Mouse (Mus musculus) stomach, embryonic 14.5 days (tissue): ENCODE results near the gene Deaf1. TPM values are rescaled to one million over a fixed set of nuclear protein-coding genes. Genes with fewer than 3 reads are reported as not detected.
"Not testable (repeated sequence)": the region's sequence is repeated elsewhere in the genome, so short reads cannot be mapped to it uniquely, and the experiment has no call there.

Experiments
- ATAC-seq: fragments of 200-750 bp; cut with Nextera tagmentation; 2 replicates; pipeline ENCODE4 v1.8.0; 2017; ENCODE audit warnings: low read depth, moderate TSS enrichment; ENCODE audit not compliant: insufficient number of reproducible peaks, insufficient read depth, low FRiP score
- H3K27ac ChIP-seq: fragments of 300-500 bp; sonication (generic); 2 replicates; pipeline ENCODE4 v1.5.1; 2014; ENCODE audit warnings: mild to moderate bottlenecking, low read length, moderate library complexity, mixed read lengths
- H3K27me3 ChIP-seq: fragments of 300-500 bp; sonication (generic); 2 replicates; pipeline ENCODE4 v1.6.1; 2014; ENCODE audit warnings: low read length, control low read depth, mixed read lengths; ENCODE audit not compliant: control insufficient read depth, insufficient read depth
- H3K36me3 ChIP-seq: fragments of 300-500 bp; sonication (generic); 2 replicates; pipeline ENCODE4 v1.6.1; 2014; ENCODE audit warnings: mild to moderate bottlenecking, control low read depth, low read length, moderate library complexity, mixed read lengths; ENCODE audit not compliant: control insufficient read depth, insufficient read depth
- H3K4me1 ChIP-seq: fragments of 300-500 bp; sonication (generic); 2 replicates; pipeline ENCODE4 v1.6.1; 2014; ENCODE audit warnings: low read length, control low read depth, mixed read lengths; ENCODE audit not compliant: control insufficient read depth, insufficient read depth
- H3K4me2 ChIP-seq: fragments of 300-500 bp; sonication (generic); replicated peaks from 2 replicates; pipeline ENCODE4 v1.6.1; 2014; ENCODE audit warnings: low read depth, low read length, control low read depth
- H3K4me3 ChIP-seq: fragments of 300-500 bp; sonication (generic); 2 replicates; pipeline ENCODE4 v1.5.1; 2014; ENCODE audit warnings: low read depth, low read length, control low read depth
- H3K9ac ChIP-seq: fragments of 300-500 bp; sonication (generic); replicated peaks from 2 replicates; pipeline ENCODE4 v1.6.1; 2014; ENCODE audit warnings: low read depth, mild to moderate bottlenecking, control low read depth, low read length, moderate library complexity, mixed read lengths
- H3K9me3 ChIP-seq: fragments of 300-500 bp; sonication (generic); 2 replicates; pipeline ENCODE4 v1.6.1; 2016; ENCODE audit warnings: low read depth, low read length, control low read depth; ENCODE audit not compliant: control insufficient read depth
- WGBS: fragments of 180-500 bp; shearing (Covaris S2); extraction: QIAGEN DNeasy Blood & Tissue Kit; methylation state at CpG from one replicate; pipeline ENCODE4 v1.1.7; 2014; 5-methylcytosine and 5-hydroxymethylcytosine counted together
- polyA plus RNA-seq: library from polyadenylated mRNA; unstranded; fragments of >200 nt; fragmentation: Nextera tagmentation; extraction: Ambion mirVana; gene quantifications from 2 replicates; pipeline ENCODE4 v1.2.1, GENCODE M21; 2014

The Deaf1 gene
- polyA plus RNA-seq, 1 experiment from 2014 or later: 80.2 TPM

DNA sequence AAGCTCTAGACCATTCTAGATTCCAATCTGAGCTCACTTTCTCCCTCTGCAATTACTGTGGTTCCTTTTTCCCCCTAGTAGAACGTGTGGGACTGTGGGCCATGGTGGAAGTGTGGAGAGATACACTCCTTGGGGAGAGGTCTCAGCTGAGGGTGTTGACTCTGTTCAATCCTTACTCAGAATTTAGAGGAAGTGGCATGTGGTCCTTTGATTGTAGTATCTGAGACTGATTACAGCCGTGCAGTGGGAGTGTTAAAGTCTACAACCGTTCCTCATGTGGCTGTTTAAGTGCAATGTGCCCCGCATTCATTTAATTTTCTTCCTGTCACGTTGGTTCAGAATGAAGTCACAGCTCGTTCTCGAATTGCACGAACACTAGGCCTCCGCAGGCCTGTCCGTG lies 71.3 kb downstream of the Deaf1 start:
- Histone ChIP-seq H3K4me3 (no peak overlapping the region), H3K36me3 (peaks cover 86% of the 10 kb centered on the region)
- WGBS: 94% methylated on average over 10 of the region's 10 CpGs

GRCm38 (mm10) chr7:141250486-141250885 lies 77.0 kb downstream of the Deaf1 start:
- H3K4me2 ChIP-seq, ATAC-seq, H3K9ac ChIP-seq, H3K4me3 ChIP-seq, H3K27ac ChIP-seq, H3K9me3 ChIP-seq, H3K4me1 ChIP-seq, H3K27me3 ChIP-seq: not testable (repeated sequence)
- 89% methylated on average over 4 of the region's 4 CpGs for WGBS
- peaks cover 76% of the 10 kb centered on the region for H3K36me3 ChIP-seq

More for the DNA sequence above, 71.3 kb downstream of the Deaf1 start:
- Histone ChIP-seq H3K27ac (no peak overlapping the region), H3K9ac (no peak overlapping the region), H3K4me1 (no peaks in the 10 kb centered on the region), H3K4me2 (no peak overlapping the region), H3K27me3 (no peaks in the 10 kb centered on the region), H3K9me3 (no peaks in the 10 kb centered on the region)
- ATAC-seq: no peak

Other genes with a start within 250 kb of the Deaf1 start
- gene Pkp3, start 249.5 kb downstream of the Deaf1 start, polyA plus RNA-seq: 20.2 and 21.1 TPM in 2 replicates
- gene Sigirr, start 227.1 kb downstream of the Deaf1 start, polyA plus RNA-seq: 7.1 and 7.4 TPM in 2 replicates
- 11.9 and 12.2 TPM in 2 replicates for gene Ano9, start 209.9 kb downstream of the Deaf1 start, polyA plus RNA-seq
- 65.1 and 67.3 TPM in 2 replicates for gene Ptdss2, start 205.3 kb downstream of the Deaf1 start, polyA plus RNA-seq
- gene Rnh1, start 154.8 kb downstream of the Deaf1 start, polyA plus RNA-seq: 165 and 181 TPM in 2 replicates
- 79.4 and 85.5 TPM in 2 replicates for gene Hras, start 133.7 kb downstream of the Deaf1 start, polyA plus RNA-seq
- 5.3 and 6.1 TPM in 2 replicates for gene Lrrc56, start 133.5 kb downstream of the Deaf1 start, polyA plus RNA-seq
- gene Lmntd2, start 113.6 kb downstream of the Deaf1 start, polyA plus RNA-seq: 1.7 and 2.3 TPM in 2 replicates
- gene Rassf7, start 111.8 kb downstream of the Deaf1 start, polyA plus RNA-seq: 57.2 and 59.2 TPM in 2 replicates
- gene Phrf1, start 98.9 kb downstream of the Deaf1 start, polyA plus RNA-seq: 69.0 and 72.1 TPM in 2 replicates
- 1.4 and 1.6 TPM in 2 replicates for gene Irf7, start 61.2 kb downstream of the Deaf1 start, polyA plus RNA-seq
- gene Cdhr5, start 50.9 kb downstream of the Deaf1 start, polyA plus RNA-seq: 1.6 and 1.7 TPM in 2 replicates
- gene Sct, start 48.6 kb downstream of the Deaf1 start, polyA plus RNA-seq: 9.1 and 10.5 TPM in 2 replicates
- 0.20 and 0.35 TPM in 2 replicates for gene Drd4, start 35.7 kb downstream of the Deaf1 start, polyA plus RNA-seq
- gene Tmem80, start within 50 bp of the Deaf1 start, polyA plus RNA-seq: 30.8 and 32.4 TPM in 2 replicates
- 28.1 and 30.6 TPM in 2 replicates for gene Eps8l2, start 11.2 kb upstream of the Deaf1 start, polyA plus RNA-seq
- 252 and 262 TPM in 2 replicates for gene Taldo1, start 64.5 kb upstream of the Deaf1 start, polyA plus RNA-seq
- 57.8 and 61.4 TPM in 2 replicates for gene Gatd1, start 86.4 kb upstream of the Deaf1 start, polyA plus RNA-seq
- gene Cend1, start 101.8 kb upstream of the Deaf1 start, polyA plus RNA-seq: 1.8 and 1.9 TPM in 2 replicates
- gene Slc25a22, start 110.2 kb upstream of the Deaf1 start, polyA plus RNA-seq: 31.5 and 34.0 TPM in 2 replicates
- gene Pidd1, start 116.3 kb upstream of the Deaf1 start, polyA plus RNA-seq: 8.5 and 10.1 TPM in 2 replicates
- 1,504 and 1,535 TPM in 2 replicates for gene Rplp2, start 119.7 kb upstream of the Deaf1 start, polyA plus RNA-seq
- gene Pnpla2, start 127.5 kb upstream of the Deaf1 start, polyA plus RNA-seq: 21.7 and 26.0 TPM in 2 replicates
- 15.5 and 20.2 TPM in 2 replicates for gene Cracr2b, start 133.4 kb upstream of the Deaf1 start, polyA plus RNA-seq
- 87.0 and 94.0 TPM in 2 replicates for gene Cd151, start 139.7 kb upstream of the Deaf1 start, polyA plus RNA-seq
- gene Polr2l, start 147.4 kb upstream of the Deaf1 start, polyA plus RNA-seq: 65.1 and 72.3 TPM in 2 replicates
- 72.1 and 76.7 TPM in 2 replicates for gene Tspan4, start 147.6 kb upstream of the Deaf1 start, polyA plus RNA-seq
- 37.4 and 38.3 TPM in 2 replicates for gene Chid1, start 212.2 kb upstream of the Deaf1 start, polyA plus RNA-seq
- gene Ap2a2, start 234.5 kb upstream of the Deaf1 start, polyA plus RNA-seq: 70.4 and 71.8 TPM in 2 replicates